Mouse (Mus musculus): Measurements from ENCODE around the gene Vps37b. TPM values are rescaled to one million over a fixed set of nuclear protein-coding genes. Genes with fewer than 3 reads are reported as not detected.
A peak's percentile ranks its signal among the peaks of the same experiment; 100 is the strongest.

Vps37b gene
- polyA plus RNA-seq, 1 experiment from 2014 or later: 70.9 TPM

GRCm38 (mm10) chr5:123975668-123976180 is 56.3 kb downstream of the Vps37b start:
- no peak overlapping the region for H3K9ac ChIP-seq (ENCODE audit: low read depth, low read length)
- peaks cover 18% of the 10 kb centered on the region for H3K4me1 ChIP-seq (ENCODE audit: control insufficient read depth, insufficient read depth, low read depth, low read length)
- H3K4me3 ChIP-seq (ENCODE audit: low read length): no peak overlapping the region
- H3K27me3 ChIP-seq (replicated peaks; ENCODE audit: control insufficient read depth, insufficient read depth, low read length): no peaks in the 10 kb centered on the region; the same call in 1 of the 2 replicates
- 62% methylated on average over 6 of the region's 6 CpGs for WGBS
- ATAC-seq: no peak
- H3K4me2 ChIP-seq (ENCODE audit: low read length): no peak overlapping the region; the same call in 1 of the 2 replicates
- H3K36me3 ChIP-seq (ENCODE audit: control insufficient read depth, insufficient read depth, low read length): no peaks in the 10 kb centered on the region
- H3K27ac ChIP-seq (ENCODE audit: low read depth, low read length): no peak overlapping the region
- H3K9me3 ChIP-seq (ENCODE audit: control insufficient read depth, low read length): no peaks in the 10 kb centered on the region

- Histone ChIP-seq H3K27me3 (replicated peaks; ENCODE audit: control insufficient read depth, insufficient read depth, low read length) (no peaks in the 10 kb centered on the region; the same call in 1 of the 2 replicates), H3K9ac (ENCODE audit: low read depth, low read length) (peak overlapping the region; percentile 87), H3K9me3 (ENCODE audit: control insufficient read depth, low read length) (no peaks in the 10 kb centered on the region), H3K36me3 (ENCODE audit: control insufficient read depth, insufficient read depth, low read length) (no peaks in the 10 kb centered on the region), H3K4me3 (ENCODE audit: low read length) (peak overlapping the region; percentile 87), H3K4me1 (ENCODE audit: control insufficient read depth, insufficient read depth, low read depth, low read length) (peaks cover 18% of the 10 kb centered on the region), H3K27ac (ENCODE audit: low read depth, low read length) (peak overlapping the region; percentile 39; the same call in 1 of the 2 replicates), H3K4me2 (ENCODE audit: low read length) (peak overlapping the region; percentile 85)
- no peak for ATAC-seq
- 13% methylated on average over 11 of the region's 11 CpGs for WGBS
Observed at GRCm38 (mm10) chr5:123974616-123975111, 57.4 kb downstream of the Vps37b start.

- peak overlapping the region; percentile 87 for H3K9ac ChIP-seq (ENCODE audit: low read depth, low read length)
- peak overlapping the region; percentile 85 for H3K4me2 ChIP-seq (ENCODE audit: low read length)
- H3K36me3 ChIP-seq (ENCODE audit: control insufficient read depth, insufficient read depth, low read length): no peaks in the 10 kb centered on the region
- H3K4me3 ChIP-seq (ENCODE audit: low read length): peak overlapping the region; percentile 87
- peak overlapping the region; percentile 79; the same call in 1 of the 2 replicates for H3K27ac ChIP-seq (ENCODE audit: low read depth, low read length)
- peaks cover 18% of the 10 kb centered on the region for H3K4me1 ChIP-seq (ENCODE audit: control insufficient read depth, insufficient read depth, low read depth, low read length)
- H3K9me3 ChIP-seq (ENCODE audit: control insufficient read depth, low read length): no peaks in the 10 kb centered on the region
- under 1% methylated on average over 14 of the region's 14 CpGs for WGBS
- H3K27me3 ChIP-seq (replicated peaks; ENCODE audit: control insufficient read depth, insufficient read depth, low read length): no peaks in the 10 kb centered on the region; the same call in 1 of the 2 replicates
- 0 out of 2 replicates have a peak, but pooled peaks have one; percentile 16 for ATAC-seq
Observed at GRCm38 (mm10) chr5:123974179-123974485, 57.9 kb downstream of the Vps37b start.

GRCm38 (mm10) chr5:123973299-123974178 is 58.5 kb downstream of the Vps37b start, which contains the start of gene Hip1r:
Hip1r (plus strand) TSS chr5:123973628.
- no peaks in the 10 kb centered on the region for H3K36me3 ChIP-seq (ENCODE audit: control insufficient read depth, insufficient read depth, low read length)
- peak within 1 kb of the TSS; percentile 87 for H3K9ac ChIP-seq (ENCODE audit: low read depth, low read length)

GRCm38 (mm10) chr5:123972453-123972852 is 59.6 kb downstream of the Vps37b start:
- no peak overlapping the region for H3K4me3 ChIP-seq (ENCODE audit: low read length)
- WGBS: 42% methylated on average over 6 of the region's 6 CpGs
- ATAC-seq: no peak

More at GRCm38 (mm10) chr5:123973299-123974178, 58.5 kb downstream of the Vps37b start, which contains the start of gene Hip1r:
- peak within 1 kb of the TSS; percentile 85 for H3K4me2 ChIP-seq (ENCODE audit: low read length)
- peak; percentile 78 for ATAC-seq
- no peaks in the 10 kb centered on the region for H3K9me3 ChIP-seq (ENCODE audit: control insufficient read depth, low read length)
- 1% methylated on average over 81 of the region's 106 CpGs for WGBS
- H3K27me3 ChIP-seq (replicated peaks; ENCODE audit: control insufficient read depth, insufficient read depth, low read length): no peaks in the 10 kb centered on the region; the same call in 1 of the 2 replicates
- peak within 1 kb of the TSS; percentile 79 for H3K27ac ChIP-seq (ENCODE audit: low read depth, low read length)
- peak within 1 kb of the TSS; percentile 87 for H3K4me3 ChIP-seq (ENCODE audit: low read length)
- H3K4me1 ChIP-seq (ENCODE audit: control insufficient read depth, insufficient read depth, low read depth, low read length): peaks cover 18% of the 10 kb centered on the region

GRCm38 (mm10) chr5:123970576-123970975 is 61.5 kb downstream of the Vps37b start:
- ATAC-seq: no peak
- no peaks in the 10 kb centered on the region for H3K27me3 ChIP-seq (replicated peaks; ENCODE audit: control insufficient read depth, insufficient read depth, low read length)
- 87% methylated on average over 4 of the region's 4 CpGs for WGBS
- H3K36me3 ChIP-seq (ENCODE audit: control insufficient read depth, insufficient read depth, low read length): no peaks in the 10 kb centered on the region
- H3K4me2 ChIP-seq (ENCODE audit: low read length): no peak overlapping the region
- H3K9ac ChIP-seq (ENCODE audit: low read depth, low read length): no peak overlapping the region
- H3K27ac ChIP-seq (ENCODE audit: low read depth, low read length): no peak overlapping the region
- H3K9me3 ChIP-seq (ENCODE audit: control insufficient read depth, low read length): no peaks in the 10 kb centered on the region
- peaks cover 11% of the 10 kb centered on the region for H3K4me1 ChIP-seq (ENCODE audit: control insufficient read depth, insufficient read depth, low read depth, low read length)
- no peak overlapping the region for H3K4me3 ChIP-seq (ENCODE audit: low read length)

More at GRCm38 (mm10) chr5:123972453-123972852, 59.6 kb downstream of the Vps37b start:
- H3K27me3 ChIP-seq (replicated peaks; ENCODE audit: control insufficient read depth, insufficient read depth, low read length): no peaks in the 10 kb centered on the region
- H3K36me3 ChIP-seq (ENCODE audit: control insufficient read depth, insufficient read depth, low read length): no peaks in the 10 kb centered on the region
- H3K4me2 ChIP-seq (ENCODE audit: low read length): no peak overlapping the region
- peaks cover 14% of the 10 kb centered on the region for H3K4me1 ChIP-seq (ENCODE audit: control insufficient read depth, insufficient read depth, low read depth, low read length)
- no peaks in the 10 kb centered on the region for H3K9me3 ChIP-seq (ENCODE audit: control insufficient read depth, low read length)
- H3K9ac ChIP-seq (ENCODE audit: low read depth, low read length): no peak overlapping the region
- no peak overlapping the region for H3K27ac ChIP-seq (ENCODE audit: low read depth, low read length)

GRCm38 (mm10) chr5:123969216-123969615 is 62.9 kb downstream of the Vps37b start:
- Histone ChIP-seq H3K4me2 (ENCODE audit: low read length) (no peak overlapping the region), H3K36me3 (ENCODE audit: control insufficient read depth, insufficient read depth, low read length) (no peaks in the 10 kb centered on the region), H3K27ac (ENCODE audit: low read depth, low read length) (no peak overlapping the region), H3K27me3 (replicated peaks; ENCODE audit: control insufficient read depth, insufficient read depth, low read length) (no peaks in the 10 kb centered on the region), H3K9ac (ENCODE audit: low read depth, low read length) (no peak overlapping the region), H3K9me3 (ENCODE audit: control insufficient read depth, low read length) (no peaks in the 10 kb centered on the region), H3K4me3 (ENCODE audit: low read length) (no peak overlapping the region), H3K4me1 (ENCODE audit: control insufficient read depth, insufficient read depth, low read depth, low read length) (no peaks in the 10 kb centered on the region)
- ATAC-seq: no peak
- 61% methylated on average over 8 of the region's 8 CpGs for WGBS

- H3K27ac ChIP-seq (ENCODE audit: low read depth, low read length): no peak overlapping the region
- no peak overlapping the region for H3K4me2 ChIP-seq (ENCODE audit: low read length)
- no peak for ATAC-seq
- H3K9ac ChIP-seq (ENCODE audit: low read depth, low read length): no peak overlapping the region
- H3K36me3 ChIP-seq (ENCODE audit: control insufficient read depth, insufficient read depth, low read length): no peaks in the 10 kb centered on the region
- no peaks in the 10 kb centered on the region for H3K9me3 ChIP-seq (ENCODE audit: control insufficient read depth, low read length)
- H3K27me3 ChIP-seq (replicated peaks; ENCODE audit: control insufficient read depth, insufficient read depth, low read length): no peaks in the 10 kb centered on the region
- 90% methylated on average over 5 of the region's 5 CpGs for WGBS
- no peak overlapping the region for H3K4me3 ChIP-seq (ENCODE audit: low read length)
- H3K4me1 ChIP-seq (ENCODE audit: control insufficient read depth, insufficient read depth, low read depth, low read length): no peaks in the 10 kb centered on the region
Observed at GRCm38 (mm10) chr5:123968468-123968867, 63.6 kb downstream of the Vps37b start.

- no peak for ATAC-seq
Observed at GRCm38 (mm10) chr5:123966759-123967158, 65.3 kb downstream of the Vps37b start.

More at GRCm38 (mm10) chr5:123966759-123967158, 65.3 kb downstream of the Vps37b start:
- no peak overlapping the region for H3K9ac ChIP-seq (ENCODE audit: low read depth, low read length)
- no peak overlapping the region for H3K27ac ChIP-seq (ENCODE audit: low read depth, low read length)
- H3K27me3 ChIP-seq (replicated peaks; ENCODE audit: control insufficient read depth, insufficient read depth, low read length): no peaks in the 10 kb centered on the region
- no peak overlapping the region for H3K4me2 ChIP-seq (ENCODE audit: low read length)
- H3K4me1 ChIP-seq (ENCODE audit: control insufficient read depth, insufficient read depth, low read depth, low read length): no peaks in the 10 kb centered on the region
- H3K4me3 ChIP-seq (ENCODE audit: low read length): no peak overlapping the region
- WGBS: 97% methylated on average over 2 of the region's 2 CpGs
- H3K36me3 ChIP-seq (ENCODE audit: control insufficient read depth, insufficient read depth, low read length): no peaks in the 10 kb centered on the region
- no peaks in the 10 kb centered on the region for H3K9me3 ChIP-seq (ENCODE audit: control insufficient read depth, low read length)
